Comparison of ENCODE assay signal across 10 mouse cellular contexts in the genomic region with DNA sequence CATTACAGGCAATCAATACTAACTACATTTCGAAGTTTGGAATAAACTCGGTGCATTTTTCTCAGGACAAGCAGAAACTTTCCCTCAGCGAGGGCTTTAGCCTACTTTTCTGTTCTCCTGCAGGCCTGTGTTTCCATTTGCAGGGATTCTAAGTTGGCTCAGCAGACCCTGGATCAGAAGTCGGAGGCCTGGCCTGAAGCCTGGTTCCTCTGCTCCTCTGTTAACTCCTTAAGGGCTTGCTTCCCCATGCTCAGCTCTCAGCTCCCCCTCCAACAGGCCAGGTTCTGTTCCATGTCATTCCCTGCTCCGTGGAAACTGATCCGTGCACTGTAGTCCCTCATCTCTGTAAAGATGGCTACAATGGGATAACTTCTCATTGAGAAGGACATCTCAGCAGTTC. TPM values are rescaled to one million over a fixed set of nuclear protein-coding genes. Genes with fewer than 3 reads are reported as not detected.
DNase-seq lines count a peak whose midpoint lies in the region; ATAC-seq and TF ChIP-seq lines count a peak whose summit lies in the region.
"Had no signal": no experiment of that assay in that cellular context is flagged by ENCODE, and none has a peak within 500 bp of the region (broad histone marks: within the 10 kb centered on the region; RNA-seq: fewer than 3 reads in every experiment).

No protein-coding gene starts in this region.

- TF ChIP-seq CTCF in heart, postnatal 0 days (IDR thresholded peaks at IDR 0.05; ENCODE audit: low read depth), result no peak

- peak overlapping the region; percentile 42 for H3K4me3 ChIP-seq in heart, postnatal 0 days (ENCODE audit: low read depth, low read length)
- 0 out of 2 replicates have a peak overlapping the region, but pooled peaks have one; percentile 1 for H3K4me3 ChIP-seq in neural tube, embryonic 13.5 days
- H3K4me3 ChIP-seq: forebrain, embryonic 15.5 days; megakaryocyte, embryonic 14.5 days had no signal

- DNase-seq in heart, postnatal 0 days (ENCODE audit: low spot score), result no peak
- DNase-seq in heart, adult 9 months (ENCODE audit: low spot score in 2 of 2), result no peak
- no peak for DNase-seq in neural tube, embryonic 10.5 days (ENCODE audit: extremely low spot score, low spot score)
- peak; percentile 39 for DNase-seq in heart, postnatal 4 days
- DNase-seq in thymus, postnatal 36 days, result no peak
- DNase-seq in frontal cortex, adult 2 months (ENCODE audit: extremely low spot score in 1 of 2, low spot score in 1 of 2), result no peak
- DNase-seq: right cerebral cortex, postnatal 4 days had no signal

- H3K9ac ChIP-seq in heart, postnatal 0 days (replicated peaks; ENCODE audit: low read depth, low read length), result no peak overlapping the region; the same call in 1 of the 2 replicates
- no peak overlapping the region for H3K9ac ChIP-seq in neural tube, embryonic 13.5 days
- H3K9ac ChIP-seq: forebrain, embryonic 15.5 days had no signal

- H3K27ac ChIP-seq in heart, postnatal 0 days (ENCODE audit: low read depth), result no peak overlapping the region; the same call in 1 of the 2 replicates
- no peak overlapping the region for H3K27ac ChIP-seq in neural tube, embryonic 13.5 days (replicated peaks)
- H3K27ac ChIP-seq: forebrain, embryonic 15.5 days had no signal

- no peaks in the 10 kb centered on the region for H3K27me3 ChIP-seq in heart, postnatal 0 days (ENCODE audit: control insufficient read depth, insufficient read depth, low read length)
- H3K27me3 ChIP-seq in neural tube, embryonic 13.5 days, result no peaks in the 10 kb centered on the region
- H3K27me3 ChIP-seq: forebrain, embryonic 15.5 days had no signal

- 60% methylated on average over 6 of the region's 6 CpGs for WGBS in heart, postnatal 0 days
- WGBS in neural tube, embryonic 13.5 days, result 80% methylated on average over 6 of the region's 6 CpGs

- no peak for ATAC-seq in heart, postnatal 0 days (ENCODE audit: insufficient read depth, low read depth)
- ATAC-seq in neural tube, embryonic 13.5 days (ENCODE audit: low read depth), result no peak
- ATAC-seq: forebrain, embryonic 15.5 days had no signal

- no peaks in the 10 kb centered on the region for H3K36me3 ChIP-seq in heart, postnatal 0 days (replicated peaks; ENCODE audit: control insufficient read depth, insufficient read depth, low read length)
- no peaks in the 10 kb centered on the region for H3K36me3 ChIP-seq in neural tube, embryonic 13.5 days
- H3K36me3 ChIP-seq: forebrain, embryonic 15.5 days had no signal

- no peak for TF ChIP-seq EP300 in heart, postnatal 0 days (IDR thresholded peaks at IDR 0.05; ENCODE audit: low read depth)

- H3K4me1 ChIP-seq in heart, postnatal 0 days (ENCODE audit: control insufficient read depth, insufficient read depth), result peaks cover 15% of the 10 kb centered on the region
- H3K4me1 ChIP-seq in neural tube, embryonic 13.5 days (replicated peaks), result peaks cover 19% of the 10 kb centered on the region

- H3K9me3 ChIP-seq in heart, postnatal 0 days (replicated peaks; ENCODE audit: control insufficient read depth, low read length), result no peaks in the 10 kb centered on the region
- H3K9me3 ChIP-seq in neural tube, embryonic 13.5 days, result no peaks in the 10 kb centered on the region
- H3K9me3 ChIP-seq: forebrain, embryonic 15.5 days; megakaryocyte, embryonic 14.5 days had no signal

- H3K4me2 ChIP-seq in heart, postnatal 0 days (ENCODE audit: low read depth, low read length), result peak overlapping the region; percentile 56
- H3K4me2 ChIP-seq in neural tube, embryonic 13.5 days, result peak overlapping the region; percentile 50; the same call in 1 of the 2 replicates
- H3K4me2 ChIP-seq: forebrain, embryonic 15.5 days had no signal

RNA-seq across cellular contexts. Expression of a gene that starts 2.1 kb away (rescaled TPM):
- total RNA-seq in heart, postnatal 0 days (2014; rRNA removed; ENCODE audit: low replicate concordance), result 39.5 and 49.7 TPM in 2 replicates
- 17.8 and 17.9 TPM in 2 replicates for polyA plus RNA-seq in heart, postnatal 0 days (2015; fragmentation: Nextera tagmentation; extraction: Ambion mirVana)
- polyA plus RNA-seq in neural tube, embryonic 13.5 days (2015; fragmentation: Nextera tagmentation; extraction: Ambion mirVana), result 6.9 and 8.8 TPM in 2 replicates
- 10 to 100 TPM; 66.5 to 74.1 TPM for total RNA-seq in heart, postnatal 4 days (2021)
- polyA plus RNA-seq in frontal cortex, adult 2 months (2012; rRNA removed), result 6.6 and 8.6 TPM in 2 replicates
